Mouse (Mus musculus) olfactory bulb, adult 2 months (tissue): ENCODE measurements around the gene Pgc. TPM values are rescaled to one million over a fixed set of nuclear protein-coding genes. Genes with fewer than 3 reads are reported as not detected.

Experiments
- H3K27ac ChIP-seq: fragments of 200-500 bp; 2 replicates; pipeline ENCODE4 v1.5.1; 2012; ENCODE audit warnings: low read depth, low read length; ENCODE audit not compliant: insufficient read depth
- H3K4me1 ChIP-seq: fragments of 200-500 bp; 2 replicates; pipeline ENCODE4 v1.6.1; 2012; ENCODE audit warnings: low read length; ENCODE audit not compliant: control insufficient read depth, insufficient read depth
- H3K4me3 ChIP-seq: fragments of 200-500 bp; 2 replicates; pipeline ENCODE4 v1.5.1; 2012; ENCODE audit warnings: mild to moderate bottlenecking, low read depth, low read length, moderate library complexity; ENCODE audit not compliant: insufficient read depth
- CTCF ChIP-seq: fragments of 200-500 bp; IDR thresholded peaks from 2 replicates; pipeline ENCODE4 v1.5.1; 2012; ENCODE audit warnings: low read depth, mild to moderate bottlenecking, low read length, moderate library complexity; ENCODE audit not compliant: insufficient read depth
- POLR2A ChIP-seq: fragments of 200-500 bp; IDR thresholded peaks from 2 replicates; pipeline ENCODE4 v1.6.1; 2012; ENCODE audit warnings: mild to moderate bottlenecking, low read depth, low read length, moderate library complexity; ENCODE audit not compliant: insufficient read depth
- WGBS: fragments of 180-500 bp; shearing (Covaris S2); methylation state at CpG from one replicate; pipeline ENCODE4 v1.1.7; 2018; 5-methylcytosine and 5-hydroxymethylcytosine counted together
- polyA plus RNA-seq: library from polyadenylated mRNA; stranded (reverse); fragments of >200 nt; gene quantifications from 2 replicates; pipeline ENCODE4 v1.2.4, GENCODE M21; 2012; ENCODE audit warnings: low replicate concordance; ENCODE audit not compliant: missing spikeins, insufficient read depth, insufficient read length

The Pgc gene
- polyA plus RNA-seq, 1 experiment, result not detected

GRCm38 (mm10) chr17:47730633-47731575, 4.3 kb downstream of the Pgc start:
- 58% methylated on average over 24 of the region's 24 CpGs for WGBS
- Histone ChIP-seq H3K4me3 (no peak overlapping the region), H3K4me1 (no peaks in the 10 kb centered on the region), H3K27ac (no peak overlapping the region)
- TF ChIP-seq POLR2A (no peak), CTCF (no peak)

- peaks cover 20% of the 10 kb centered on the region for H3K4me1 ChIP-seq
- no peak overlapping the region for H3K27ac ChIP-seq
- 82% methylated on average over 14 of the region's 14 CpGs for WGBS
- H3K4me3 ChIP-seq, result no peak overlapping the region
- TF ChIP-seq CTCF (no peak), POLR2A (no peak)
Measured at GRCm38 (mm10) chr17:47735553-47736100, 9.0 kb downstream of the Pgc start.

GRCm38 (mm10) chr17:47736856-47737255, 10.2 kb downstream of the Pgc start, which contains the start of gene Tfeb:
Gene Tfeb (plus strand): TSS chr17:47737030.
- no peak within 1 kb of the TSS; the same call in 1 of the 2 replicates for H3K27ac ChIP-seq
- TF ChIP-seq POLR2A (no peak), CTCF (peak; percentile 94)
- H3K4me1 ChIP-seq, result peaks cover 20% of the 10 kb centered on the region
- H3K4me3 ChIP-seq, result peak within 1 kb of the TSS; percentile 71
- under 1% methylated on average over 45 of the region's 47 CpGs for WGBS

GRCm38 (mm10) chr17:47737271-47738065, 10.8 kb downstream of the Pgc start:
- no peak overlapping the region; the same call in 1 of the 2 replicates for H3K27ac ChIP-seq
- TF ChIP-seq POLR2A, result no peak
- no peak for TF ChIP-seq CTCF
- WGBS, result 2% methylated on average over 46 of the region's 60 CpGs
- peak overlapping the region; percentile 71 for H3K4me3 ChIP-seq
- peaks cover 20% of the 10 kb centered on the region for H3K4me1 ChIP-seq

- H3K4me1 ChIP-seq, result peaks cover 20% of the 10 kb centered on the region
- peak overlapping the region; percentile 71 for H3K4me3 ChIP-seq
- WGBS, result 3% methylated on average over 59 of the region's 61 CpGs
- H3K27ac ChIP-seq, result no peak overlapping the region
- peak; percentile 16; the same call in 1 of the 2 replicates for TF ChIP-seq POLR2A
- no peak for TF ChIP-seq CTCF
Measured at GRCm38 (mm10) chr17:47738066-47738878, 11.6 kb downstream of the Pgc start.

- WGBS, result 31% methylated on average over 20 of the region's 20 CpGs
- Histone ChIP-seq H3K4me3 (peak overlapping the region; percentile 71; the same call in 1 of the 2 replicates), H3K27ac (0 out of 2 replicates have a peak overlapping the region, but pooled peaks have one; percentile 27), H3K4me1 (peaks cover 20% of the 10 kb centered on the region)
- TF ChIP-seq POLR2A (no peak), CTCF (no peak)
Measured at GRCm38 (mm10) chr17:47738879-47739798, 12.5 kb downstream of the Pgc start.

- no peak for TF ChIP-seq POLR2A
- TF ChIP-seq CTCF, result no peak
- 76% methylated on average over 2 of the region's 2 CpGs for whole genome bisulfite sequencing
Measured at GRCm38 (mm10) chr17:47740186-47740585, 13.5 kb downstream of the Pgc start.

More at GRCm38 (mm10) chr17:47740186-47740585, 13.5 kb downstream of the Pgc start:
- Histone ChIP-seq H3K4me1 (peaks cover 20% of the 10 kb centered on the region), H3K4me3 (no peak overlapping the region), H3K27ac (no peak overlapping the region)
